Mouse (Mus musculus) intestine, postnatal 0 days (tissue): Measurements from ENCODE around the gene Cacnb4. TPM values are rescaled to one million over a fixed set of nuclear protein-coding genes. Genes with fewer than 3 reads are reported as not detected.

ENCODE experiments used
- ATAC-seq: fragments of 200-750 bp; cut with Nextera tagmentation; 2 replicates; pipeline ENCODE4 v1.8.0; 2017; ENCODE audit warnings: mild to moderate bottlenecking, moderate TSS enrichment, moderate library complexity
- H3K27ac ChIP-seq: fragments of 300-500 bp; sonication (generic); 2 replicates; pipeline ENCODE4 v1.5.1; 2014; ENCODE audit warnings: mild to moderate bottlenecking, low read depth, low read length, moderate library complexity
- H3K27me3 ChIP-seq: fragments of 300-500 bp; sonication (generic); replicated peaks from 2 replicates; pipeline ENCODE4 v1.6.1; 2014; ENCODE audit warnings: low read length, mixed read lengths; ENCODE audit not compliant: control insufficient read depth, insufficient read depth
- H3K36me3 ChIP-seq: fragments of 300-500 bp; sonication (generic); 2 replicates; pipeline ENCODE4 v1.6.1; 2014; ENCODE audit warnings: mild to moderate bottlenecking, moderate library complexity; ENCODE audit not compliant: control insufficient read depth, insufficient read depth
- H3K4me1 ChIP-seq: fragments of 300-500 bp; sonication (generic); replicated peaks from 2 replicates; pipeline ENCODE4 v1.6.1; 2014; ENCODE audit warnings: antibody characterized with exemption, low read length, mixed read lengths; ENCODE audit not compliant: control insufficient read depth, insufficient read depth
- H3K4me2 ChIP-seq: fragments of 300-500 bp; sonication (generic); replicated peaks from 2 replicates; pipeline ENCODE4 v1.6.1; 2014; ENCODE audit warnings: low read depth, mild to moderate bottlenecking, moderate library complexity
- H3K4me3 ChIP-seq: fragments of 300-500 bp; sonication (generic); 2 replicates; pipeline ENCODE4 v1.5.1; 2014; ENCODE audit warnings: low read depth, low read length
- H3K9ac ChIP-seq: fragments of 300-500 bp; sonication (generic); 2 replicates; pipeline ENCODE4 v1.6.1; 2014; ENCODE audit warnings: mild to moderate bottlenecking, low read depth, low read length
- H3K9me3 ChIP-seq: fragments of 300-500 bp; sonication (generic); 2 replicates; pipeline ENCODE4 v1.6.1; 2016; ENCODE audit warnings: mixed run types; ENCODE audit not compliant: control insufficient read depth
- CTCF ChIP-seq: sonication (generic); IDR thresholded peaks from 2 replicates; pipeline ENCODE4 v1.5.1; 2016; ENCODE audit warnings: low read depth, mild to moderate bottlenecking, control low read depth, antibody characterized with exemption, moderate library complexity
- WGBS: fragments of 180-500 bp; shearing (Covaris S2); extraction: QIAGEN DNeasy Blood & Tissue Kit; methylation state at CpG from one replicate; pipeline ENCODE4 v1.1.7; 2014; 5-methylcytosine and 5-hydroxymethylcytosine counted together
- polyA plus RNA-seq: library from polyadenylated mRNA; unstranded; fragments of >200 nt; fragmentation: Nextera tagmentation; extraction: Ambion mirVana; gene quantifications from 2 replicates; pipeline ENCODE4 v1.2.1, GENCODE M21; 2015

Cacnb4 gene
- polyA plus RNA-seq, 1 experiment from 2014 or later, result 0.51 TPM

DNA sequence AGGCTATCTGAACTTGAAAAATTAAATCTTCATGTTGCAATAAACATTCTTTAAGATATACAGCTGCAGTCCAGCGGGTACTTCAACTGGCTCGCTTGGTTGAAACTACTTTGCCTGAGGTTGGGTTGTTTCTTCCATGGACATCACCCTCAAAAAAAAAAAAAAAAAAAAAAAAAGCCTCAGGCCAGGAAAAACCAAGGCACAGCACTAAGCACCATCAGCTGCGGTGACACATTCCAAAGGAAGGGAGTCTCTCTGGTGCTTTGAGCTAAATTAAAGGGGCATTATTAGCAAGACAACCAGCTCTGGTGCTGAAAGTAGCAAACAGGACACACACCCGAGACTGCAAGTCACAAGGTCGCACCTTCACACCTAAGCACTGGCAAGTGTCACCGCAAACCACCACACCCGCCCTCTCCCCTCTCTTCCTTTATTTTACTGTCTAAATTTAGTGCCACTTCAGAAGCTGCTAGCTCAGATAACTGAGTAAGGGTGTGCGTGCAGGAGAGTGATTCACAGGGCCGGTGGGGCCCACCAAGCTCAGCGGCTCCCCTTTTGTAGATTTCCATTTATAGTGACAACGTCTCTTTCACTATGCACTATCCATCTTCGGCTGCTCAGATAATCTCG, 105.2 kb downstream of the Cacnb4 start:
- Histone ChIP-seq H3K27me3 (no peaks in the 10 kb centered on the region), H3K4me3 (no peak overlapping the region), H3K4me1 (0 out of 2 replicates have a peak, but pooled peaks cover 4% of the 10 kb centered on the region), H3K36me3 (no peaks in the 10 kb centered on the region), H3K4me2 (no peak overlapping the region), H3K9me3 (no peaks in the 10 kb centered on the region), H3K27ac (no peak overlapping the region), H3K9ac (no peak overlapping the region)
- no peak for TF ChIP-seq CTCF
- ATAC-seq, result no peak
- WGBS, result 61% methylated on average over 13 of the region's 13 CpGs

DNA sequence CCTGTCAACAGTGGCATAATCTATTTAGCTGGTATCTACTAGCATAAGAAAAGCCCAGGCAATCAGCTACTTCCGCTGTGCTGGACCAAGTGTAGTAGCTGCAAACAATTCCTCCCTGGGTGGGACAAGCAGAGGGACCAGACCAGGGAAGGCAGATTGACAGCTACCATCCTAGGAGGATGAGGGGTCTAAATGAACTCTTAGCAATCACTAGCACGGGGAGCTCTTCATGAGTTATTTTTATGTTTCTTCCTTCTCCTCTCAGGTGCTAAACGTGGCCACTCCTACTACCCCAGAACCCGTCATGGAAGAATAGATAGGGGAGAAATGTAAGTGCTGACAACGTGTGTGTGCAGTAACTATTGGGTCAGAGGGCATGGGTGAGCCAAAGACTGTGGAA, 105.8 kb downstream of the Cacnb4 start:
- Histone ChIP-seq H3K4me2 (no peak overlapping the region), H3K4me3 (no peak overlapping the region), H3K36me3 (no peaks in the 10 kb centered on the region), H3K27me3 (no peaks in the 10 kb centered on the region), H3K4me1 (0 out of 2 replicates have a peak, but pooled peaks cover 4% of the 10 kb centered on the region), H3K27ac (no peak overlapping the region), H3K9ac (no peak overlapping the region), H3K9me3 (no peaks in the 10 kb centered on the region)
- 57% methylated on average over 5 of the region's 5 CpGs for WGBS
- ATAC-seq, result no peak
- no peak for TF ChIP-seq CTCF

DNA sequence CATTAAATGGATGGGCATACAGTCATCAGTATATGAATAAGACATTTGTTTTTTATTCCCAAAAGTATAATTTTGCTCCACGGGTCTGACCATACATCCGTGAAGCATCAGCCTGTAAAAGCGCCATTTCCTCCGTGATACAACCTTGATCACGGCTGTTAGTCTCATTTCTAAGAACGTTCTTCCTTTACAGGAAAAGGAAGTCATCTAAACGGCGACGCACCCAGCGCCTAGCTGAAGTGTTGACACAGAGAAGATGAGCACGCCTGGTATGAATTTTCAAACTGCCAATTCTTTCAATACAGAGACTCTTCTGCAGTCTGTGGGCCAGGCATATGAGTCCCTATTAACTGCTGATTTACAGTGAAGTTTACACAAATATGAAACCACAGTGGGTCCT, 106.5 kb downstream of the Cacnb4 start:
- H3K4me1 ChIP-seq, result 0 out of 2 replicates have a peak, but pooled peaks cover 4% of the 10 kb centered on the region
- no peaks in the 10 kb centered on the region for H3K36me3 ChIP-seq
- ATAC-seq, result no peak
- H3K9me3 ChIP-seq, result no peaks in the 10 kb centered on the region
- no peak overlapping the region for H3K9ac ChIP-seq
- H3K27me3 ChIP-seq, result no peaks in the 10 kb centered on the region
- H3K27ac ChIP-seq, result no peak overlapping the region
- no peak for TF ChIP-seq CTCF
- 83% methylated on average over 11 of the region's 11 CpGs for WGBS
- no peak overlapping the region for H3K4me2 ChIP-seq
- H3K4me3 ChIP-seq, result no peak overlapping the region

DNA sequence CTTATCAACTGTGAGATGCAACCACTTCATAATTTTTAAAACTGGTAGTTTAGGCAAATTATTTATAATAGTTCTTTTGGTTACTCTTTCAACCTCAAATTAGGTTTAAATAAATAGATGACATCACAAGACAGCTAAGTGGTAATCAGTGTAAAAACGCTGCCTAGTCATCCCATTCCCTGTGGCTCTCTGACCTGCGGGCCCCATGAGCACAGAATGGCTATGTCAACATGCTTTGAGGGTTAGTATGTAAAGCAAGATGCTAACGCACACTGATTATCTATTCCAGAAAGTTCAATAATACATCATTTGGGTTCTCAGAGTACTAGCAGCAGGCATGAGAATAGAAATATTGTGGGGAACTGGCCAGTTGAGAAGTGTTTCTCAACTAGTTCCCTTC, 108.5 kb downstream of the Cacnb4 start:
- no peak overlapping the region for H3K4me3 ChIP-seq
- H3K9ac ChIP-seq, result no peak overlapping the region
- 57% methylated on average over 3 of the region's 3 CpGs for WGBS
- H3K27ac ChIP-seq, result no peak overlapping the region
- no peak for TF ChIP-seq CTCF
- no peaks in the 10 kb centered on the region for H3K9me3 ChIP-seq
- H3K27me3 ChIP-seq, result no peaks in the 10 kb centered on the region
- ATAC-seq, result no peak
- no peak overlapping the region for H3K4me2 ChIP-seq
- no peaks in the 10 kb centered on the region for H3K4me1 ChIP-seq
- H3K36me3 ChIP-seq, result no peaks in the 10 kb centered on the region

DNA sequence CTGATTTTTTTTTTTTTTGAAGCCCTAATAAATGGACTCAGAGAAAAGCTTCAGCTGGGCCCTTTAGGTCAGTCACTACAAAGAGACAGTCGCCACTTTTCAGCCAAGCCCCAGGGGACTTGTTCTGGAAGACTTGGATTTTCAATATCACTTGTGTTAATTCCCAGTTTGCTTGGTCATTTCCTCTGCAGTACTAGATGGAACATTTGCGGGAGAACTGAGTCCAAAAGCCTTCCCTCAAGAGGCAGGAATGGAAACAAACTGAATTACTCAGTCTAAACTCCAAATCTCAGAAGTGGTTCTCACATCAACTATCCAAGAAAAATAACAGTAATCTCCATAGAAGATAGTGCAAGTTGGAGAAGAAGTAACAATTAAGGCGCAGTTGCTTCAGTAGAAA, 109.2 kb downstream of the Cacnb4 start:
- 73% methylated on average over 3 of the region's 3 CpGs for WGBS

DNA sequence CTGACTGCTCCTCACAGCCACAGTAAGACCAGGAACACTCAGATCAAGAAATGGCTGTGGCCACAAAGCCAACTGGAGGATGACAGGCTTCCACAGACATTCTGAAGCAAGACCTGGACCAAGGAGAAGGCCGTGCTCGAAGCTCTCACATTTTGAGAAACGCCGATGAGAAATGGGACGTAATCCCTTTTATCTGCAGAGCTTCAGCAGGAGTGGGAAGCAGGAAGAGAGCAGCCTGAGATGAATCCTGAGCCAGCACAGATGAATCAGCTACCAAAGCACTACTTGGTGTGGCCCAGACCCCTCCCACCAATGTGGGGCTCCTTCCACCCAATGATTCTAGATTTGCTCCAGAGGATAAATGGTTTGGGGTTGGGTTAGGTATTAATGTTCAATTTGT, 113.4 kb downstream of the Cacnb4 start:
- H3K27me3 ChIP-seq, result no peaks in the 10 kb centered on the region
- TF ChIP-seq CTCF, result no peak
- no peak overlapping the region for H3K4me2 ChIP-seq
- no peaks in the 10 kb centered on the region for H3K9me3 ChIP-seq
- no peaks in the 10 kb centered on the region for H3K36me3 ChIP-seq
- no peak overlapping the region for H3K4me3 ChIP-seq
- no peak overlapping the region for H3K9ac ChIP-seq
- no peaks in the 10 kb centered on the region for H3K4me1 ChIP-seq
- ATAC-seq, result no peak
- WGBS, result 93% methylated on average over 5 of the region's 5 CpGs
- H3K27ac ChIP-seq, result no peak overlapping the region

More for the DNA sequence above, 109.2 kb downstream of the Cacnb4 start:
- H3K9ac ChIP-seq, result no peak overlapping the region
- no peak overlapping the region for H3K27ac ChIP-seq
- ATAC-seq, result no peak
- H3K4me2 ChIP-seq, result no peak overlapping the region
- no peak overlapping the region for H3K4me3 ChIP-seq
- TF ChIP-seq CTCF, result no peak
- H3K4me1 ChIP-seq, result no peaks in the 10 kb centered on the region
- no peaks in the 10 kb centered on the region for H3K27me3 ChIP-seq
- no peaks in the 10 kb centered on the region for H3K9me3 ChIP-seq
- H3K36me3 ChIP-seq, result no peaks in the 10 kb centered on the region
